Mouse (Mus musculus): ENCODE measurements around the gene Sh2b1. TPM values are rescaled to one million over a fixed set of nuclear protein-coding genes. Genes with fewer than 3 reads are reported as not detected.

Sh2b1 gene
- polyA plus RNA-seq, 1 experiment from 2014 or later: 42.1 TPM

GRCm38 (mm10) chr7:126440134-126440533, 35.1 kb downstream of the Sh2b1 start:
- no peak overlapping the region for H3K4me2 ChIP-seq (ENCODE audit: low read depth, low read length)
- no peaks in the 10 kb centered on the region for H3K36me3 ChIP-seq (ENCODE audit: control insufficient read depth, insufficient read depth, low read length)
- ATAC-seq (ENCODE audit: insufficient read depth, low FRiP score): no peak
- H3K9me3 ChIP-seq (replicated peaks; ENCODE audit: control insufficient read depth, low read length): no peaks in the 10 kb centered on the region
- H3K4me1 ChIP-seq (ENCODE audit: control insufficient read depth, insufficient read depth, low read length): no peaks in the 10 kb centered on the region
- no peak overlapping the region for H3K4me3 ChIP-seq (replicated peaks; ENCODE audit: low read length)
- no peak overlapping the region for H3K9ac ChIP-seq (ENCODE audit: low read length)
- WGBS: 80% methylated on average over 9 of the region's 9 CpGs
- H3K27ac ChIP-seq (ENCODE audit: low read length): no peak overlapping the region
- no peaks in the 10 kb centered on the region for H3K27me3 ChIP-seq (ENCODE audit: control insufficient read depth, insufficient read depth, low read length)

GRCm38 (mm10) chr7:126436851-126437250, 38.4 kb downstream of the Sh2b1 start:
- 18% methylated on average over 8 of the region's 8 CpGs for WGBS
- Histone ChIP-seq H3K4me1 (ENCODE audit: control insufficient read depth, insufficient read depth, low read length) (no peaks in the 10 kb centered on the region), H3K9ac (ENCODE audit: low read length) (no peak overlapping the region), H3K36me3 (ENCODE audit: control insufficient read depth, insufficient read depth, low read length) (no peaks in the 10 kb centered on the region), H3K4me2 (ENCODE audit: low read depth, low read length) (no peak overlapping the region), H3K27me3 (ENCODE audit: control insufficient read depth, insufficient read depth, low read length) (no peaks in the 10 kb centered on the region), H3K4me3 (replicated peaks; ENCODE audit: low read length) (no peak overlapping the region), H3K9me3 (replicated peaks; ENCODE audit: control insufficient read depth, low read length) (no peaks in the 10 kb centered on the region), H3K27ac (ENCODE audit: low read length) (no peak overlapping the region)
- ATAC-seq (ENCODE audit: insufficient read depth, low FRiP score): no peak

- no peaks in the 10 kb centered on the region for H3K4me1 ChIP-seq (ENCODE audit: control insufficient read depth, insufficient read depth, low read length)
- H3K4me3 ChIP-seq (replicated peaks; ENCODE audit: low read length): no peak overlapping the region
- no peak for ATAC-seq (ENCODE audit: insufficient read depth, low FRiP score)
- H3K27me3 ChIP-seq (ENCODE audit: control insufficient read depth, insufficient read depth, low read length): no peaks in the 10 kb centered on the region
- H3K36me3 ChIP-seq (ENCODE audit: control insufficient read depth, insufficient read depth, low read length): no peaks in the 10 kb centered on the region
- H3K27ac ChIP-seq (ENCODE audit: low read length): no peak overlapping the region
- H3K4me2 ChIP-seq (ENCODE audit: low read depth, low read length): no peak overlapping the region
- WGBS: 76% methylated on average over 3 of the region's 3 CpGs
- H3K9me3 ChIP-seq (replicated peaks; ENCODE audit: control insufficient read depth, low read length): no peaks in the 10 kb centered on the region
- H3K9ac ChIP-seq (ENCODE audit: low read length): no peak overlapping the region
Measured at GRCm38 (mm10) chr7:126435801-126436200, 39.4 kb downstream of the Sh2b1 start.

GRCm38 (mm10) chr7:126434726-126435125, 40.5 kb downstream of the Sh2b1 start:
- H3K27ac ChIP-seq (ENCODE audit: low read length): no peak overlapping the region
- peaks cover 4% of the 10 kb centered on the region; the same call in 1 of the 2 replicates for H3K4me1 ChIP-seq (ENCODE audit: control insufficient read depth, insufficient read depth, low read length)
- no peak overlapping the region for H3K9ac ChIP-seq (ENCODE audit: low read length)
- no peaks in the 10 kb centered on the region for H3K27me3 ChIP-seq (ENCODE audit: control insufficient read depth, insufficient read depth, low read length)
- no peaks in the 10 kb centered on the region for H3K9me3 ChIP-seq (replicated peaks; ENCODE audit: control insufficient read depth, low read length)
- ATAC-seq (ENCODE audit: insufficient read depth, low FRiP score): no peak
- 84% methylated on average over 7 of the region's 7 CpGs for WGBS
- no peak overlapping the region for H3K4me2 ChIP-seq (ENCODE audit: low read depth, low read length)
- H3K4me3 ChIP-seq (replicated peaks; ENCODE audit: low read length): no peak overlapping the region
- no peaks in the 10 kb centered on the region for H3K36me3 ChIP-seq (ENCODE audit: control insufficient read depth, insufficient read depth, low read length)

- ATAC-seq (ENCODE audit: insufficient read depth, low FRiP score): no peak
Measured at GRCm38 (mm10) chr7:126430167-126430566, 45.1 kb downstream of the Sh2b1 start.

GRCm38 (mm10) chr7:126429503-126429898, 45.7 kb downstream of the Sh2b1 start:
- WGBS: 22% methylated on average over 15 of the region's 15 CpGs
- no peaks in the 10 kb centered on the region for H3K9me3 ChIP-seq (replicated peaks; ENCODE audit: control insufficient read depth, low read length)
- peak overlapping the region; percentile 89 for H3K9ac ChIP-seq (ENCODE audit: low read length)
- no peaks in the 10 kb centered on the region for H3K36me3 ChIP-seq (ENCODE audit: control insufficient read depth, insufficient read depth, low read length)
- peaks cover 16% of the 10 kb centered on the region for H3K4me1 ChIP-seq (ENCODE audit: control insufficient read depth, insufficient read depth, low read length)
- no peak overlapping the region; the same call in 1 of the 2 replicates for H3K27ac ChIP-seq (ENCODE audit: low read length)
- peak overlapping the region; percentile 75 for H3K4me2 ChIP-seq (ENCODE audit: low read depth, low read length)
- H3K4me3 ChIP-seq (replicated peaks; ENCODE audit: low read length): peak overlapping the region; percentile 80
- ATAC-seq (ENCODE audit: insufficient read depth, low FRiP score): no peak
- H3K27me3 ChIP-seq (ENCODE audit: control insufficient read depth, insufficient read depth, low read length): no peaks in the 10 kb centered on the region

More at GRCm38 (mm10) chr7:126430167-126430566, 45.1 kb downstream of the Sh2b1 start:
- no peaks in the 10 kb centered on the region for H3K36me3 ChIP-seq (ENCODE audit: control insufficient read depth, insufficient read depth, low read length)
- no peaks in the 10 kb centered on the region for H3K9me3 ChIP-seq (replicated peaks; ENCODE audit: control insufficient read depth, low read length)
- H3K27me3 ChIP-seq (ENCODE audit: control insufficient read depth, insufficient read depth, low read length): no peaks in the 10 kb centered on the region
- peaks cover 16% of the 10 kb centered on the region for H3K4me1 ChIP-seq (ENCODE audit: control insufficient read depth, insufficient read depth, low read length)
- H3K4me3 ChIP-seq (replicated peaks; ENCODE audit: low read length): no peak overlapping the region
- H3K9ac ChIP-seq (ENCODE audit: low read length): no peak overlapping the region
- H3K4me2 ChIP-seq (ENCODE audit: low read depth, low read length): peak overlapping the region; percentile 75; the same call in 1 of the 2 replicates
- no peak overlapping the region for H3K27ac ChIP-seq (ENCODE audit: low read length)

GRCm38 (mm10) chr7:126428631-126429502, 46.4 kb downstream of the Sh2b1 start, which contains the start of gene Rabep2:
TSS of gene Rabep2 (plus strand) at chr7:126428759.
- peak; percentile 94 for ATAC-seq (ENCODE audit: insufficient read depth, low FRiP score)
- Histone ChIP-seq H3K4me2 (ENCODE audit: low read depth, low read length) (peak within 1 kb of the TSS; percentile 75), H3K27me3 (ENCODE audit: control insufficient read depth, insufficient read depth, low read length) (no peaks in the 10 kb centered on the region), H3K4me3 (replicated peaks; ENCODE audit: low read length) (peak within 1 kb of the TSS; percentile 80), H3K9ac (ENCODE audit: low read length) (peak within 1 kb of the TSS; percentile 89), H3K4me1 (ENCODE audit: control insufficient read depth, insufficient read depth, low read length) (peaks cover 16% of the 10 kb centered on the region), H3K9me3 (replicated peaks; ENCODE audit: control insufficient read depth, low read length) (no peaks in the 10 kb centered on the region), H3K36me3 (ENCODE audit: control insufficient read depth, insufficient read depth, low read length) (no peaks in the 10 kb centered on the region), H3K27ac (ENCODE audit: low read length) (peak within 1 kb of the TSS; percentile 98)
- WGBS: under 1% methylated on average over 78 of the region's 82 CpGs

- H3K27me3 ChIP-seq (ENCODE audit: control insufficient read depth, insufficient read depth, low read length): no peaks in the 10 kb centered on the region
- no peak; the same call in 1 of the 2 replicates for ATAC-seq (ENCODE audit: insufficient read depth, low FRiP score)
- no peaks in the 10 kb centered on the region for H3K9me3 ChIP-seq (replicated peaks; ENCODE audit: control insufficient read depth, low read length)
- peaks cover 16% of the 10 kb centered on the region for H3K4me1 ChIP-seq (ENCODE audit: control insufficient read depth, insufficient read depth, low read length)
- 11% methylated on average over 4 of the region's 4 CpGs for WGBS
- peak overlapping the region; percentile 75 for H3K4me2 ChIP-seq (ENCODE audit: low read depth, low read length)
- peak overlapping the region; percentile 89 for H3K9ac ChIP-seq (ENCODE audit: low read length)
- H3K36me3 ChIP-seq (ENCODE audit: control insufficient read depth, insufficient read depth, low read length): no peaks in the 10 kb centered on the region
- peak overlapping the region; percentile 80 for H3K4me3 ChIP-seq (replicated peaks; ENCODE audit: low read length)
- peak overlapping the region; percentile 98 for H3K27ac ChIP-seq (ENCODE audit: low read length)
Measured at GRCm38 (mm10) chr7:126428154-126428553, 47.1 kb downstream of the Sh2b1 start.

GRCm38 (mm10) chr7:126427323-126427860, 47.8 kb downstream of the Sh2b1 start:
- H3K4me2 ChIP-seq (ENCODE audit: low read depth, low read length): no peak overlapping the region
- no peak for ATAC-seq (ENCODE audit: insufficient read depth, low FRiP score)
- H3K36me3 ChIP-seq (ENCODE audit: control insufficient read depth, insufficient read depth, low read length): no peaks in the 10 kb centered on the region
- H3K9ac ChIP-seq (ENCODE audit: low read length): no peak overlapping the region
- H3K9me3 ChIP-seq (replicated peaks; ENCODE audit: control insufficient read depth, low read length): no peaks in the 10 kb centered on the region
- WGBS: 50% methylated on average over 12 of the region's 13 CpGs
- H3K4me1 ChIP-seq (ENCODE audit: control insufficient read depth, insufficient read depth, low read length): peaks cover 16% of the 10 kb centered on the region
- no peaks in the 10 kb centered on the region for H3K27me3 ChIP-seq (ENCODE audit: control insufficient read depth, insufficient read depth, low read length)
- no peak overlapping the region; the same call in 1 of the 2 replicates for H3K27ac ChIP-seq (ENCODE audit: low read length)
- H3K4me3 ChIP-seq (replicated peaks; ENCODE audit: low read length): no peak overlapping the region

All from stomach, embryonic 16.5 days (tissue).